Mouse (Mus musculus) neural tube, embryonic 14.5 days (tissue): ENCODE results near the gene Zbtb25. TPM values are rescaled to one million over a fixed set of nuclear protein-coding genes. Genes with fewer than 3 reads are reported as not detected.

Experiments used
- ATAC-seq: fragments of 200-750 bp; cut with Nextera tagmentation; 2 replicates; pipeline ENCODE4 v1.8.0; 2017; ENCODE audit warnings: low read depth, mild to moderate bottlenecking, moderate TSS enrichment, moderate library complexity
- H3K27ac ChIP-seq: fragments of 300-500 bp; sonication (generic); 2 replicates; pipeline ENCODE4 v1.5.1; 2014; ENCODE audit warnings: low read depth, mild to moderate bottlenecking, control low read depth, low read length, moderate library complexity, mixed read lengths
- H3K27me3 ChIP-seq: fragments of 300-500 bp; sonication (generic); 2 replicates; pipeline ENCODE4 v1.6.1; 2014; ENCODE audit warnings: low read length; ENCODE audit not compliant: control insufficient read depth, insufficient read depth
- H3K36me3 ChIP-seq: fragments of 300-500 bp; sonication (generic); 2 replicates; pipeline ENCODE4 v1.6.1; 2014; ENCODE audit warnings: low read length, mixed read lengths; ENCODE audit not compliant: control insufficient read depth, insufficient read depth
- H3K4me1 ChIP-seq: fragments of 300-500 bp; sonication (generic); 2 replicates; pipeline ENCODE4 v1.6.1; 2014; ENCODE audit warnings: low read length; ENCODE audit not compliant: control insufficient read depth, insufficient read depth
- H3K4me2 ChIP-seq: fragments of 300-500 bp; sonication (generic); 2 replicates; pipeline ENCODE4 v1.6.1; 2014; ENCODE audit warnings: mild to moderate bottlenecking, low read depth, low read length, control low read depth
- H3K4me3 ChIP-seq: fragments of 300-500 bp; sonication (generic); 2 replicates; pipeline ENCODE4 v1.5.1; 2014; ENCODE audit warnings: low read depth, low read length, control low read depth, mixed read lengths
- H3K9ac ChIP-seq: fragments of 300-500 bp; sonication (generic); replicated peaks from 2 replicates; pipeline ENCODE4 v1.6.1; 2014; ENCODE audit warnings: low read depth, mild to moderate bottlenecking, control low read depth, low read length, mixed read lengths
- H3K9me3 ChIP-seq: fragments of 300-500 bp; sonication (generic); 2 replicates; pipeline ENCODE4 v1.6.1; 2016; ENCODE audit warnings: low read length; ENCODE audit not compliant: control insufficient read depth
- WGBS: fragments of 180-500 bp; shearing (Covaris S2); extraction: QIAGEN DNeasy Blood & Tissue Kit; methylation state at CpG from one replicate; pipeline ENCODE4 v1.1.7; 2014; 5-methylcytosine and 5-hydroxymethylcytosine counted together
- polyA plus RNA-seq: library from polyadenylated mRNA; unstranded; fragments of >200 nt; fragmentation: Nextera tagmentation; extraction: Ambion mirVana; gene quantifications from 2 replicates; pipeline ENCODE4 v1.2.1, GENCODE M21; 2014

The Zbtb25 gene
- polyA plus RNA-seq, 1 experiment from 2014 or later, result 16.6 TPM

- Histone ChIP-seq H3K4me2 (no peak overlapping the region), H3K9me3 (no peaks in the 10 kb centered on the region), H3K36me3 (peaks cover 20% of the 10 kb centered on the region; the same call in 1 of the 2 replicates), H3K4me1 (no peaks in the 10 kb centered on the region), H3K4me3 (no peak overlapping the region), H3K27me3 (no peaks in the 10 kb centered on the region), H3K27ac (no peak overlapping the region), H3K9ac (no peak overlapping the region)
- 96% methylated on average over 9 of the region's 9 CpGs for WGBS
- ATAC-seq, result no peak
Measured at GRCm38 (mm10) chr12:76299361-76299906, 70.0 kb downstream of the Zbtb25 start.

- no peak for ATAC-seq
- H3K27ac ChIP-seq, result no peak overlapping the region
- peaks cover 17% of the 10 kb centered on the region; the same call in 1 of the 2 replicates for H3K36me3 ChIP-seq
- no peaks in the 10 kb centered on the region for H3K4me1 ChIP-seq
- H3K9ac ChIP-seq, result no peak overlapping the region
- no peak overlapping the region for H3K4me3 ChIP-seq
- WGBS, result 83% methylated on average over 5 of the region's 5 CpGs
- H3K27me3 ChIP-seq, result no peaks in the 10 kb centered on the region
- no peak overlapping the region for H3K4me2 ChIP-seq
- H3K9me3 ChIP-seq, result no peaks in the 10 kb centered on the region
Measured at GRCm38 (mm10) chr12:76297830-76298229, 71.6 kb downstream of the Zbtb25 start.

Other genes starting within 250 kb of the Zbtb25 start
- 0.08 and 0.19 TPM in 2 replicates for gene Esr2, start 192.3 kb downstream of the Zbtb25 start, polyA plus RNA-seq
- 0.20 TPM in 1 of 2 replicates, not detected in the other for gene Tex21, start 122.9 kb downstream of the Zbtb25 start, polyA plus RNA-seq
- 26.8 and 31.0 TPM in 2 replicates for gene Mthfd1, start 114.3 kb downstream of the Zbtb25 start, polyA plus RNA-seq
- gene Akap5, start 44.7 kb downstream of the Zbtb25 start, polyA plus RNA-seq, result 14.7 and 17.0 TPM in 2 replicates
- 3.5 and 5.1 TPM in 2 replicates for gene Zbtb1, start 664 bp upstream of the Zbtb25 start, polyA plus RNA-seq
- gene Hspa2, start 34.6 kb upstream of the Zbtb25 start, polyA plus RNA-seq, result 4.7 and 5.7 TPM in 2 replicates
- 0.81 and 1.5 TPM in 2 replicates for gene Ppp1r36, start 47.9 kb upstream of the Zbtb25 start, polyA plus RNA-seq
- 0.47 and 0.90 TPM in 2 replicates for gene Plekhg3, start 161.3 kb upstream of the Zbtb25 start, polyA plus RNA-seq